ENCODE assay signal across 8 mouse cellular contexts in genomic region chr12:79936698-79937097, GRCm38 (mm10).
A peak's percentile ranks its signal among the peaks of the same experiment; 100 is the strongest.
DNase-seq lines count a peak whose midpoint lies in the region; ATAC-seq and TF ChIP-seq lines count a peak whose summit lies in the region.

No protein-coding gene starts in this region.

- WGBS in intestine, embryonic 16.5 days, result 15% methylated on average over 5 of the region's 5 CpGs

- TF ChIP-seq POLR2A in myocyte (IDR thresholded peaks at IDR 0.05; ENCODE audit: insufficient read length, low read depth), result no peak

- peak; percentile 90 for ATAC-seq in intestine, embryonic 16.5 days

- peak overlapping the region; percentile 32; the same call in 1 of the 2 replicates for H3K9ac ChIP-seq in intestine, embryonic 16.5 days (ENCODE audit: low read depth, low read length)

- no peaks in the 10 kb centered on the region for H3K27me3 ChIP-seq in intestine, embryonic 16.5 days (replicated peaks; ENCODE audit: control insufficient read depth, insufficient read depth, low read length)
- no peaks in the 10 kb centered on the region for H3K27me3 ChIP-seq in myocyte (ENCODE audit: control insufficient read depth, insufficient read depth, insufficient read length)

- H3K4me1 ChIP-seq in intestine, embryonic 16.5 days (ENCODE audit: control insufficient read depth, insufficient read depth, low read length), result peaks cover 25% of the 10 kb centered on the region

- TF ChIP-seq CTCF in gastrocnemius, adult 2 months (IDR thresholded peaks at IDR 0.05), result no peak

- peak; percentile 50 for DNase-seq in gastrocnemius, adult 2 months
- no peak for DNase-seq in gastrocnemius, adult 8-10 months (ENCODE audit: low spot score in 2 of 2)
- peak; percentile 98 for DNase-seq in heart, adult 11 months
- DNase-seq in natural killer cell, adult 2 months (ENCODE audit: low spot score in 2 of 2), result no peak
- DNase-seq in B cell, adult 2 months, result no peak
- no peak for DNase-seq in liver

- no peaks in the 10 kb centered on the region for H3K36me3 ChIP-seq in intestine, embryonic 16.5 days (ENCODE audit: control insufficient read depth, insufficient read depth, low read length)
- H3K36me3 ChIP-seq in myocyte (ENCODE audit: control insufficient read depth, insufficient read depth), result no peaks in the 10 kb centered on the region

- H3K9me3 ChIP-seq in intestine, embryonic 16.5 days (ENCODE audit: control insufficient read depth, low read length), result no peaks in the 10 kb centered on the region

- 0 out of 2 replicates have a peak overlapping the region, but pooled peaks have one; percentile 11 for H3K4me3 ChIP-seq in gastrocnemius, adult 2 months
- H3K4me3 ChIP-seq in intestine, embryonic 16.5 days (ENCODE audit: low read length), result no peak overlapping the region
- H3K4me3 ChIP-seq in myocyte, result no peak overlapping the region

- no peaks in the 10 kb centered on the region for H3K79me2 ChIP-seq in myocyte (ENCODE audit: control insufficient read depth, insufficient read depth)

- intact Hi-C loops in gastrocnemius, adult 2 months (cut with DNase I), result no loop called here

- H3K4me2 ChIP-seq in intestine, embryonic 16.5 days (ENCODE audit: low read depth, low read length), result no peak overlapping the region
- peak overlapping the region; percentile 61 for H3K4me2 ChIP-seq in myocyte (ENCODE audit: low read depth)

- no peak overlapping the region for H3ac ChIP-seq in myocyte (ENCODE audit: control insufficient read depth, insufficient read length)

- H3K27ac ChIP-seq in gastrocnemius, adult 2 months, result peak overlapping the region; percentile 90
- H3K27ac ChIP-seq in intestine, embryonic 16.5 days (ENCODE audit: low read length), result peak overlapping the region; percentile 87

TF ChIP-seq in myocyte, 11 proteins besides CTCF, POLR2A, EP300 and RAD21:
- TF ChIP-seq REST (IDR thresholded peaks at IDR 0.05; ENCODE audit: insufficient read depth, insufficient read length) (no peak), E2F4 (IDR thresholded peaks at IDR 0.05; ENCODE audit: insufficient read depth) (no peak)

Comparison
In these comparisons a context has a peak if more than half of its experiments do, and no peak if none do; other contexts are left out.
1. DNase-seq: peak in gastrocnemius, adult 2 months (single experiment) and heart, adult 11 months (single experiment); none in gastrocnemius, adult 8-10 months (0 of 2), natural killer cell, adult 2 months (0 of 2), B cell, adult 2 months (0 of 2) and liver (single experiment).